Mouse (Mus musculus) spleen, adult 2 months (tissue): ENCODE results near the gene B4galt3.

Source experiments
- CTCF ChIP-seq: fragments of 200-500 bp; IDR thresholded peaks from 2 replicates; pipeline ENCODE4 v1.5.1; 2011; ENCODE audit warnings: mild to moderate bottlenecking, inconsistent platforms; ENCODE audit not compliant: insufficient read depth, insufficient read length, insufficient replicate concordance; ENCODE audit errors: extremely low read depth
- POLR2A ChIP-seq: fragments of 200-500 bp; IDR thresholded peaks from 2 replicates; pipeline ENCODE4 v1.6.1; 2011; ENCODE audit warnings: low read depth, low read length, inconsistent platforms

GRCm38 (mm10) chr1:171249913-171250600 lies 20.1 kb upstream of the B4galt3 start, which contains the start of gene Adamts4:
- no peak for TF ChIP-seq POLR2A
- TF ChIP-seq CTCF, result no peak
